Mouse (Mus musculus) liver, embryonic 13.5 days (tissue): ENCODE results near the gene Irak3. TPM values are rescaled to one million over a fixed set of nuclear protein-coding genes. Genes with fewer than 3 reads are reported as not detected.

Experiments
- polyA plus RNA-seq: library from polyadenylated mRNA; unstranded; fragments of >200 nt; fragmentation: Nextera tagmentation; extraction: Ambion mirVana; gene quantifications from 2 replicates; pipeline ENCODE4 v1.2.1, GENCODE M21; 2015

Irak3 gene
- polyA plus RNA-seq, 1 experiment from 2014 or later, result 0.80 TPM

Other genes with a start within 250 kb of the Irak3 start
- 8.8 and 11.1 TPM in 2 replicates for gene Helb, start 89.1 kb downstream of the Irak3 start, polyA plus RNA-seq
- 85.3 and 86.9 TPM in 2 replicates for gene Tmbim4, start 540 bp downstream of the Irak3 start, polyA plus RNA-seq
- 42.6 and 48.5 TPM in 2 replicates for gene Llph, start 24.9 kb upstream of the Irak3 start, polyA plus RNA-seq